Mouse (Mus musculus): Measurements from ENCODE around the gene Gm21981.

GRCm38 (mm10) chr17:47682836-47683235 is 11.4 kb downstream of the Gm21981 start:
- no peak for TF ChIP-seq CTCF (conservative IDR thresholded peaks at IDR 0.05; ENCODE audit: low read length)
- no peak for TF ChIP-seq POU5F1 (IDR thresholded peaks at IDR 0.05; ENCODE audit: borderline replicate concordance, low read length)
- no peak for TF ChIP-seq NANOG (IDR thresholded peaks at IDR 0.05; ENCODE audit: borderline replicate concordance, low read length)

Measured in E14TG2a.4 (cell line).